In genomic region chr7:126975893-126975949, GRCm38 (mm10) we compare ENCODE assay signal across 8 mouse cellular contexts. TPM values are rescaled to one million over a fixed set of nuclear protein-coding genes. Genes with fewer than 3 reads are reported as not detected.
A peak's percentile ranks its signal among the peaks of the same experiment; 100 is the strongest.
DNase-seq lines count a peak whose midpoint lies in the region; ATAC-seq lines count a peak whose summit lies in the region.

Cdipt (plus strand) TSS chr7:126975914.

- no peak for ATAC-seq in kidney, embryonic 14.5 days (ENCODE audit: low FRiP score, low TSS enrichment)
- no peak for ATAC-seq in intestine, embryonic 15.5 days
- ATAC-seq in megakaryocyte-erythroid progenitor cell, adult 5-6 weeks (replicated peaks; ENCODE audit: low FRiP score, low TSS enrichment, poor library complexity, severe bottlenecking), result no peak

- intact Hi-C loops in gastrocnemius, postnatal 14 days (cut with DNase I; ENCODE audit: low total_unique reads), result no loop called here

- H3K27me3 ChIP-seq in kidney, embryonic 14.5 days (ENCODE audit: control insufficient read depth, insufficient read depth, low read length), result no peaks in the 10 kb centered on the region
- H3K27me3 ChIP-seq in intestine, embryonic 15.5 days (replicated peaks), result no peaks in the 10 kb centered on the region

- H3K4me3 ChIP-seq in kidney, embryonic 14.5 days (ENCODE audit: low read length), result peak within 1 kb of the TSS; percentile 100
- H3K4me3 ChIP-seq in intestine, embryonic 15.5 days (replicated peaks), result peak within 1 kb of the TSS; percentile 73

- DNase-seq in kidney, postnatal 36 days, result no peak
- no peak for DNase-seq in adrenal gland, postnatal 25 days
- no peak for DNase-seq in gastrocnemius, postnatal 14 days
- no peak for DNase-seq in kidney, postnatal 10 days
- DNase-seq in kidney, adult 8-10 months, result no peak

- peak within 1 kb of the TSS; percentile 58 for H3K4me2 ChIP-seq in kidney, embryonic 14.5 days (replicated peaks; ENCODE audit: low read depth, low read length)
- peak within 1 kb of the TSS; percentile 72 for H3K4me2 ChIP-seq in intestine, embryonic 15.5 days (replicated peaks)

- peaks cover 4% of the 10 kb centered on the region; the same call in 1 of the 2 replicates for H3K4me1 ChIP-seq in kidney, embryonic 14.5 days (ENCODE audit: control insufficient read depth, insufficient read depth, low read length)
- peaks cover 6% of the 10 kb centered on the region for H3K4me1 ChIP-seq in intestine, embryonic 15.5 days (replicated peaks)

- peaks cover 28% of the 10 kb centered on the region for H3K36me3 ChIP-seq in kidney, embryonic 14.5 days (ENCODE audit: control insufficient read depth, insufficient read depth, low read length)
- H3K36me3 ChIP-seq in intestine, embryonic 15.5 days, result peaks cover 18% of the 10 kb centered on the region

- H3K9me3 ChIP-seq in kidney, embryonic 14.5 days (ENCODE audit: control insufficient read depth, low read length), result no peaks in the 10 kb centered on the region
- H3K9me3 ChIP-seq in intestine, embryonic 15.5 days, result no peaks in the 10 kb centered on the region

- peak within 1 kb of the TSS; percentile 99 for H3K9ac ChIP-seq in kidney, embryonic 14.5 days (ENCODE audit: low read depth, low read length)
- H3K9ac ChIP-seq in intestine, embryonic 15.5 days, result peak within 1 kb of the TSS; percentile 89

- 0% methylated on average over 1 of the region's 1 CpGs for WGBS in kidney, embryonic 14.5 days
- WGBS in intestine, embryonic 15.5 days, result 5% methylated on average over 1 of the region's 1 CpGs

- peak within 1 kb of the TSS; percentile 97 for H3K27ac ChIP-seq in kidney, embryonic 14.5 days (ENCODE audit: low read depth, low read length)
- H3K27ac ChIP-seq in intestine, embryonic 15.5 days, result peak within 1 kb of the TSS; percentile 96

RNA-seq across cellular contexts. Expression of gene Cdipt, which starts in this region (rescaled TPM):
- polyA plus RNA-seq in kidney, embryonic 14.5 days (2014; fragmentation: Nextera tagmentation; extraction: Ambion mirVana), result 77.4 and 89.1 TPM in 2 replicates
- 95.1 and 99.5 TPM in 2 replicates for total RNA-seq in adrenal gland, postnatal 25 days (2021)
- total RNA-seq in gastrocnemius, postnatal 14 days (2021), result 10 to 100 TPM; 34.9 to 38.5 TPM
- polyA plus RNA-seq in intestine, embryonic 15.5 days (2015; fragmentation: Nextera tagmentation; extraction: Ambion mirVana), result 123 and 136 TPM in 2 replicates
- total RNA-seq in megakaryocyte-erythroid progenitor cell, adult 5-6 weeks (2014; fragmentation: Nextera tagmentation), result 61.3 and 70.2 TPM in 2 replicates
- 31.8 and 49.8 TPM in 2 replicates for total RNA-seq in megakaryocyte-erythroid progenitor cell, adult 5-6 weeks (2017)
